Mouse (Mus musculus) E14TG2a.4 (cell line): ENCODE measurements at regions not wholly inside any gene's neighbourhood (a gene's known extent, or its start where the extent isn't known, plus 50 kb on each side); places are given as distances from the start of the nearest gene placed in this dataset.

Source experiments
- CTCF ChIP-seq: conservative IDR thresholded peaks from 2 replicates; pipeline ENCODE4 v1.5.1; 2014; ENCODE audit warnings: low read length
- POU5F1 ChIP-seq: IDR thresholded peaks from 2 replicates; pipeline ENCODE4 v1.6.1; 2014; ENCODE audit warnings: low read length, borderline replicate concordance

- TF ChIP-seq CTCF, result no peak
- TF ChIP-seq POU5F1, result no peak
These were observed 107.9 kb upstream of the Hmgn3 start for GRCm38 (mm10) chr9:83254356-83254755.
